Mouse (Mus musculus) kidney, embryonic 14.5 days (tissue): Measurements from ENCODE around the gene Cntnap2. TPM values are rescaled to one million over a fixed set of nuclear protein-coding genes. Genes with fewer than 3 reads are reported as not detected.

Experiments
- ATAC-seq: fragments of 200-750 bp; cut with Nextera tagmentation; 2 replicates; pipeline ENCODE4 v1.8.0; 2017; ENCODE audit warnings: moderate number of reproducible peaks, mild to moderate bottlenecking, moderate TSS enrichment, moderate library complexity; ENCODE audit not compliant: low FRiP score, low TSS enrichment
- H3K27ac ChIP-seq: fragments of 300-500 bp; sonication (generic); 2 replicates; pipeline ENCODE4 v1.5.1; 2014; ENCODE audit warnings: low read depth, mild to moderate bottlenecking, low read length, moderate library complexity, mixed read lengths
- H3K27me3 ChIP-seq: fragments of 300-500 bp; sonication (generic); 2 replicates; pipeline ENCODE4 v1.6.1; 2014; ENCODE audit warnings: mild to moderate bottlenecking, low read length; ENCODE audit not compliant: control insufficient read depth, insufficient read depth
- H3K36me3 ChIP-seq: fragments of 300-500 bp; sonication (generic); 2 replicates; pipeline ENCODE4 v1.6.1; 2014; ENCODE audit warnings: low read length, mixed read lengths; ENCODE audit not compliant: control insufficient read depth, insufficient read depth
- H3K4me1 ChIP-seq: fragments of 300-500 bp; sonication (generic); 2 replicates; pipeline ENCODE4 v1.6.1; 2014; ENCODE audit warnings: low read length, mixed read lengths; ENCODE audit not compliant: control insufficient read depth, insufficient read depth
- H3K4me2 ChIP-seq: fragments of 300-500 bp; sonication (generic); replicated peaks from 2 replicates; pipeline ENCODE4 v1.6.1; 2014; ENCODE audit warnings: low read depth, mild to moderate bottlenecking, low read length
- H3K4me3 ChIP-seq: fragments of 300-500 bp; sonication (generic); 2 replicates; pipeline ENCODE4 v1.5.1; 2014; ENCODE audit warnings: mild to moderate bottlenecking, low read length
- H3K9ac ChIP-seq: fragments of 300-500 bp; sonication (generic); 2 replicates; pipeline ENCODE4 v1.6.1; 2014; ENCODE audit warnings: low read depth, mild to moderate bottlenecking, low read length, moderate library complexity
- H3K9me3 ChIP-seq: fragments of 300-500 bp; sonication (generic); 2 replicates; pipeline ENCODE4 v1.6.1; 2016; ENCODE audit warnings: low read length; ENCODE audit not compliant: control insufficient read depth
- WGBS: fragments of 180-500 bp; shearing (Covaris S2); extraction: QIAGEN DNeasy Blood & Tissue Kit; methylation state at CpG from one replicate; pipeline ENCODE4 v1.1.7; 2014; 5-methylcytosine and 5-hydroxymethylcytosine counted together
- polyA plus RNA-seq: library from polyadenylated mRNA; unstranded; fragments of >200 nt; fragmentation: Nextera tagmentation; extraction: Ambion mirVana; gene quantifications from 2 replicates; pipeline ENCODE4 v1.2.1, GENCODE M21; 2014

Cntnap2 gene
- polyA plus RNA-seq, 1 experiment from 2014 or later, result 1.9 TPM

- H3K27me3 ChIP-seq, result no peaks in the 10 kb centered on the region
- no peak for ATAC-seq
- H3K4me3 ChIP-seq, result no peak overlapping the region
- H3K9me3 ChIP-seq, result no peaks in the 10 kb centered on the region
- no peaks in the 10 kb centered on the region for H3K4me1 ChIP-seq
- H3K27ac ChIP-seq, result no peak overlapping the region
- no peak overlapping the region for H3K4me2 ChIP-seq
- WGBS, result 56% methylated on average over 3 of the region's 3 CpGs
- H3K36me3 ChIP-seq, result no peaks in the 10 kb centered on the region
- no peak overlapping the region for H3K9ac ChIP-seq
Measured at GRCm38 (mm10) chr6:46856635-46857034, 1797.5 kb downstream of the Cntnap2 start.

- 34% methylated on average over 5 of the region's 5 CpGs for WGBS
- no peaks in the 10 kb centered on the region for H3K9me3 ChIP-seq
- H3K36me3 ChIP-seq, result no peaks in the 10 kb centered on the region
- no peak overlapping the region for H3K9ac ChIP-seq
- H3K27ac ChIP-seq, result no peak overlapping the region
- no peak overlapping the region for H3K4me3 ChIP-seq
- no peaks in the 10 kb centered on the region for H3K4me1 ChIP-seq
- H3K27me3 ChIP-seq, result no peaks in the 10 kb centered on the region
- ATAC-seq, result no peak
- H3K4me2 ChIP-seq, result no peak overlapping the region
Measured at GRCm38 (mm10) chr6:46861076-46861475, 1801.9 kb downstream of the Cntnap2 start.

- no peaks in the 10 kb centered on the region for H3K4me1 ChIP-seq
- no peak overlapping the region for H3K4me2 ChIP-seq
- H3K36me3 ChIP-seq, result no peaks in the 10 kb centered on the region
- no peak for ATAC-seq
- H3K27ac ChIP-seq, result no peak overlapping the region
- H3K4me3 ChIP-seq, result no peak overlapping the region
- H3K27me3 ChIP-seq, result no peaks in the 10 kb centered on the region
- no peaks in the 10 kb centered on the region for H3K9me3 ChIP-seq
- H3K9ac ChIP-seq, result no peak overlapping the region
Measured at GRCm38 (mm10) chr6:46866317-46866716, 1807.2 kb downstream of the Cntnap2 start.

GRCm38 (mm10) chr6:46886230-46886629 is 1827.1 kb downstream of the Cntnap2 start:
- no peaks in the 10 kb centered on the region for H3K27me3 ChIP-seq
- H3K4me1 ChIP-seq, result no peaks in the 10 kb centered on the region
- H3K36me3 ChIP-seq, result no peaks in the 10 kb centered on the region
- no peak overlapping the region for H3K4me2 ChIP-seq
- 50% methylated on average over 2 of the region's 2 CpGs for WGBS
- H3K27ac ChIP-seq, result no peak overlapping the region
- H3K9me3 ChIP-seq, result no peaks in the 10 kb centered on the region
- no peak overlapping the region for H3K4me3 ChIP-seq
- H3K9ac ChIP-seq, result no peak overlapping the region
- no peak for ATAC-seq

GRCm38 (mm10) chr6:46909167-46909566 is 1850.0 kb downstream of the Cntnap2 start:
- 91% methylated on average over 2 of the region's 2 CpGs for WGBS
- no peaks in the 10 kb centered on the region for H3K9me3 ChIP-seq

GRCm38 (mm10) chr6:46918701-46919274 is 1859.6 kb downstream of the Cntnap2 start:
- H3K27me3 ChIP-seq, result no peaks in the 10 kb centered on the region
- H3K36me3 ChIP-seq, result no peaks in the 10 kb centered on the region
- no peak overlapping the region for H3K9ac ChIP-seq
- no peak overlapping the region for H3K27ac ChIP-seq
- H3K9me3 ChIP-seq, result no peaks in the 10 kb centered on the region
- H3K4me2 ChIP-seq, result no peak overlapping the region
- no peaks in the 10 kb centered on the region for H3K4me1 ChIP-seq
- no peak overlapping the region for H3K4me3 ChIP-seq
- WGBS, result 76% methylated on average over 8 of the region's 8 CpGs
- no peak for ATAC-seq

More at GRCm38 (mm10) chr6:46909167-46909566, 1850.0 kb downstream of the Cntnap2 start:
- H3K4me2 ChIP-seq, result no peak overlapping the region
- no peak for ATAC-seq
- H3K27ac ChIP-seq, result no peak overlapping the region
- H3K36me3 ChIP-seq, result no peaks in the 10 kb centered on the region
- H3K9ac ChIP-seq, result no peak overlapping the region
- no peaks in the 10 kb centered on the region for H3K4me1 ChIP-seq
- H3K27me3 ChIP-seq, result no peaks in the 10 kb centered on the region
- no peak overlapping the region for H3K4me3 ChIP-seq

GRCm38 (mm10) chr6:46919973-46920372 is 1860.8 kb downstream of the Cntnap2 start:
- Histone ChIP-seq H3K36me3 (no peaks in the 10 kb centered on the region), H3K9ac (no peak overlapping the region), H3K4me3 (no peak overlapping the region), H3K4me2 (no peak overlapping the region), H3K27ac (no peak overlapping the region), H3K9me3 (no peaks in the 10 kb centered on the region), H3K4me1 (no peaks in the 10 kb centered on the region), H3K27me3 (no peaks in the 10 kb centered on the region)
- 94% methylated on average over 3 of the region's 3 CpGs for whole genome bisulfite sequencing
- ATAC-seq, result no peak

GRCm38 (mm10) chr6:46924709-46925108 is 1865.6 kb downstream of the Cntnap2 start:
- no peaks in the 10 kb centered on the region for H3K4me1 ChIP-seq
- no peaks in the 10 kb centered on the region for H3K36me3 ChIP-seq
- 24% methylated on average over 7 of the region's 7 CpGs for WGBS
- H3K27me3 ChIP-seq, result no peaks in the 10 kb centered on the region
- no peak overlapping the region for H3K27ac ChIP-seq
- no peak for ATAC-seq
- H3K4me3 ChIP-seq, result no peak overlapping the region
- H3K9me3 ChIP-seq, result no peaks in the 10 kb centered on the region
- H3K4me2 ChIP-seq, result no peak overlapping the region
- no peak overlapping the region for H3K9ac ChIP-seq

GRCm38 (mm10) chr6:46945703-46946102 is 1886.5 kb downstream of the Cntnap2 start:
- Histone ChIP-seq H3K4me3 (no peak overlapping the region), H3K27me3 (no peaks in the 10 kb centered on the region), H3K36me3 (no peaks in the 10 kb centered on the region), H3K9ac (no peak overlapping the region), H3K9me3 (no peaks in the 10 kb centered on the region), H3K4me2 (no peak overlapping the region), H3K27ac (no peak overlapping the region), H3K4me1 (no peaks in the 10 kb centered on the region)
- 74% methylated on average over 4 of the region's 4 CpGs for WGBS
- ATAC-seq, result no peak
